Mouse (Mus musculus): Measurements from ENCODE around the gene Slc6a21. TPM values are rescaled to one million over a fixed set of nuclear protein-coding genes. Genes with fewer than 3 reads are reported as not detected.

The Slc6a21 gene
- polyA plus RNA-seq (2017; shearing (Covaris generic)) = not detected

DNA sequence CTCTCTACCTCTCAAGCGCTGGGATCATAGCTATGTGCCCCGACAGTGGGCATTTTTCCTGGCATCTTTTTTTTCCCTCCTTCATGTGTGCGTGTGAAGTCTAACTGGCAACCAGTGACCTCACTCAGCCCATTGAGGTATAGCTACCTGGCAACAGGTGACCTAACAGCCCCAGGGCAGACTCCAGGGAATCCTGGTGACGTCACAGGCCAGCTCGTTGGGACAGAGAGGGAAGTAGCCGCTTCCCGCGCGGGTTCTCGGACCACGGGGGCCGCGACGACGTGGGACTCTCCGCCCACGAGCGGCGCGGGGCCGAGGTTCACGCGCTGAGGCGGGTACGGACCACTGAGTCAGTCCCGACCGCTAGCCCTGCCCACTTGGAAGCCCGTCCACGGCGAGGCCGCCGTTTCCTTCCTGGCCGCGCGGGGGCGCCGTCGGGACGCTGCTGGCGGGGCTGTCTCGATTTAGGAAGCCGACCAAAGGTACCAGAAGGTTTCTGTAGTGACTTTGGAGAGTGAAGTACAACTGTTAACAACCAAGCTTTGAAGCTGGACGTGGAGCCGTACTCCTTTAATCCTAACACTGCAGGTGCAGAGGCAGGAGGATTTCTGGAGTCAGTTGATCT lies at the start of gene Slc6a21:
TSS of gene Slc6a21 (plus strand) at position 378 of the 625 bp plus-strand sequence.

GRCm38 (mm10) chr7:45238723-45239496 lies 38.4 kb upstream of the Slc6a21 start, which contains the start of gene Cd37:
Gene Cd37 (minus strand): TSS chr7:45239115.

GRCm38 (mm10) chr7:45240633-45241388 lies 36.5 kb upstream of the Slc6a21 start, which contains the start of gene Slc6a16:
Gene Slc6a16 (plus strand): TSS chr7:45241085.

GRCm38 (mm10) chr7:45333431-45333982 lies 56.2 kb downstream of the Slc6a21 start, which contains the start of gene Trpm4:
Gene Trpm4 (minus strand): TSS chr7:45333780.

GRCm38 (mm10) chr7:45335056-45335455 lies 57.7 kb downstream of the Slc6a21 start, which contains the start of gene Hrc:
Gene Hrc (plus strand): TSS chr7:45335290.

Other genes starting within 250 kb of the Slc6a21 start
- 2.2 TPM for gene Prr12, start 224.6 kb upstream of the Slc6a21 start, polyA plus RNA-seq (2017; shearing (Covaris generic))
- gene Nosip, start 215.1 kb upstream of the Slc6a21 start, polyA plus RNA-seq (2017; shearing (Covaris generic)) = 104 TPM
- gene Prrg2, start 214.8 kb upstream of the Slc6a21 start, polyA plus RNA-seq (2017; shearing (Covaris generic)) = 1.7 TPM
- 10.6 TPM for gene Rcn3, start 185.3 kb upstream of the Slc6a21 start, polyA plus RNA-seq (2017; shearing (Covaris generic))
- 6.2 TPM for gene Fcgrt, start 173.7 kb upstream of the Slc6a21 start, polyA plus RNA-seq (2017; shearing (Covaris generic))
- 2,728 TPM for gene Rps11, start 153.1 kb upstream of the Slc6a21 start, polyA plus RNA-seq (2017; shearing (Covaris generic))
- 3,371 TPM for gene Rpl13a, start 148.8 kb upstream of the Slc6a21 start, polyA plus RNA-seq (2017; shearing (Covaris generic))
- not detected for gene Gm45713, start 141.3 kb upstream of the Slc6a21 start, polyA plus RNA-seq (2017; shearing (Covaris generic))
- gene Flt3l, start 141.1 kb upstream of the Slc6a21 start, polyA plus RNA-seq (2017; shearing (Covaris generic)) = 252 TPM
- 30.4 TPM for gene Pih1d1, start 123.2 kb upstream of the Slc6a21 start, polyA plus RNA-seq (2017; shearing (Covaris generic))
- 42.7 TPM for gene Aldh16a1, start 122.9 kb upstream of the Slc6a21 start, polyA plus RNA-seq (2017; shearing (Covaris generic))
- 0.20 TPM for gene Slc17a7, start 113.6 kb upstream of the Slc6a21 start, polyA plus RNA-seq (2017; shearing (Covaris generic))
- not detected for gene Gfy, start 97.9 kb upstream of the Slc6a21 start, polyA plus RNA-seq (2017; shearing (Covaris generic))
- gene Pth2, start 96.5 kb upstream of the Slc6a21 start, polyA plus RNA-seq (2017; shearing (Covaris generic)) = not detected
- gene Ccdc155, start 72.6 kb upstream of the Slc6a21 start, polyA plus RNA-seq (2017; shearing (Covaris generic)) = not detected
- gene Dkkl1, start 65.4 kb upstream of the Slc6a21 start, polyA plus RNA-seq (2017; shearing (Covaris generic)) = 2.7 TPM
- 0.95 TPM for gene Tead2, start 61.8 kb upstream of the Slc6a21 start, polyA plus RNA-seq (2017; shearing (Covaris generic))
- gene Cd37, start 38.4 kb upstream of the Slc6a21 start, polyA plus RNA-seq (2017; shearing (Covaris generic)) = 402 TPM
- gene Slc6a16, start 36.4 kb upstream of the Slc6a21 start, polyA plus RNA-seq (2017; shearing (Covaris generic)) = not detected
- gene Trpm4, start 56.3 kb downstream of the Slc6a21 start, polyA plus RNA-seq (2017; shearing (Covaris generic)) = 8.0 TPM
- not detected for gene Hrc, start 57.8 kb downstream of the Slc6a21 start, polyA plus RNA-seq (2017; shearing (Covaris generic))
- not detected for gene Ppfia3, start 89.5 kb downstream of the Slc6a21 start, polyA plus RNA-seq (2017; shearing (Covaris generic))
- not detected for gene Lin7b, start 93.1 kb downstream of the Slc6a21 start, polyA plus RNA-seq (2017; shearing (Covaris generic))
- gene Snrnp70, start 118.2 kb downstream of the Slc6a21 start, polyA plus RNA-seq (2017; shearing (Covaris generic)) = 236 TPM
- not detected for gene Kcna7, start 128.1 kb downstream of the Slc6a21 start, polyA plus RNA-seq (2017; shearing (Covaris generic))
- not detected for gene Ntf5, start 136.2 kb downstream of the Slc6a21 start, polyA plus RNA-seq (2017; shearing (Covaris generic))
- gene Lhb, start 143.3 kb downstream of the Slc6a21 start, polyA plus RNA-seq (2017; shearing (Covaris generic)) = not detected
- 8.8 TPM for gene Gys1, start 157.3 kb downstream of the Slc6a21 start, polyA plus RNA-seq (2017; shearing (Covaris generic))
- 33.7 TPM for gene Ruvbl2, start 160.6 kb downstream of the Slc6a21 start, polyA plus RNA-seq (2017; shearing (Covaris generic))
- 2,872 TPM for gene Ftl1, start 182.4 kb downstream of the Slc6a21 start, polyA plus RNA-seq (2017; shearing (Covaris generic))
- 198 TPM for gene Bax, start 189.4 kb downstream of the Slc6a21 start, polyA plus RNA-seq (2017; shearing (Covaris generic))
- 6.5 TPM for gene Tulp2, start 204.4 kb downstream of the Slc6a21 start, polyA plus RNA-seq (2017; shearing (Covaris generic))
- not detected for gene Gm45808, start 209.3 kb downstream of the Slc6a21 start, polyA plus RNA-seq (2017; shearing (Covaris generic))
- gene Dhdh, start 211.3 kb downstream of the Slc6a21 start, polyA plus RNA-seq (2017; shearing (Covaris generic)) = 0.16 TPM
- gene Nucb1, start 232.9 kb downstream of the Slc6a21 start, polyA plus RNA-seq (2017; shearing (Covaris generic)) = 133 TPM
- 587 TPM for gene Ppp1r15a, start 248.8 kb downstream of the Slc6a21 start, polyA plus RNA-seq (2017; shearing (Covaris generic))
- gene Plekha4, start 248.8 kb downstream of the Slc6a21 start, polyA plus RNA-seq (2017; shearing (Covaris generic)) = 1.0 TPM

Data from naive thymus-derived CD4-positive, alpha-beta T cell, adult 5 months (primary cell).